Mouse (Mus musculus): Measurements from ENCODE around the gene Sh3gl1.

Gene Sh3gl1

GRCm38 (mm10) chr17:56040030-56040856, 3.8 kb upstream of the Sh3gl1 start, which contains the start of gene Chaf1a:
TSS of gene Chaf1a (plus strand) at chr17:56040439.
- DNase-seq (ENCODE audit: low spot score): peak; percentile 97

GRCm38 (mm10) chr17:56039345-56039744, 2.9 kb upstream of the Sh3gl1 start:
- no peak for DNase-seq (ENCODE audit: low spot score)

DNA sequence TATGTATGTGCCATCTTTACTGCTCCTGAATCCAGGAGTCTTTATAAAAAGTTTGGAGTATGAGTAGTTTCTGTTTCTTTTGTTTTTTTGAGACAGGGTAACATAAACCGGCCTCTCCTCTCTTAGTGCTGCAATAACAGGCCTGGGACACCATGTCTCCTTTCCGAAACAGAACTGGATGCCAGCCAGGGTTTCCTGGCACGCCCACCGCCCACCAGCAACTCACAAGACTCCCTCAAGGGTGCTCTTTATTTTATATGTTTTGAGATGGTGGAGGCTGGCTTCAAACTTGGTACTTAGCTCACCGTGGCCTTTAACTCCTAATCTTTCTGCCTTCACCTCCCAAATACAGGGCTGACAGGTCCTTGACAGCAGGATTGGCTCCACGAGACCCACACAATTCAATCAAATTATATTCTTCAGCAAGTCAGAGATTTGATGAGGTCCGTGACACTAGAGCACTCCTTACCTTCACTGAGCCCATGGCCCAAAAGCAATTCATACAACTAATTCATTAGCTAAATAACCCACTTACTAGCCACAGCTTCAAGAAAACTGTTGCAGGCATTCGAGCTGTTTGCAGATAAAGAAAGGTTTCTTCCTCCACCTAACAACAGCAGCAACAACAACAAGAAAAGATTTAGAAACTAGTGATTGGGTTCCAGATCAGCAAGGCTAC, 2.3 kb upstream of the Sh3gl1 start:
- DNase-seq (ENCODE audit: low spot score): no peak

DNA sequence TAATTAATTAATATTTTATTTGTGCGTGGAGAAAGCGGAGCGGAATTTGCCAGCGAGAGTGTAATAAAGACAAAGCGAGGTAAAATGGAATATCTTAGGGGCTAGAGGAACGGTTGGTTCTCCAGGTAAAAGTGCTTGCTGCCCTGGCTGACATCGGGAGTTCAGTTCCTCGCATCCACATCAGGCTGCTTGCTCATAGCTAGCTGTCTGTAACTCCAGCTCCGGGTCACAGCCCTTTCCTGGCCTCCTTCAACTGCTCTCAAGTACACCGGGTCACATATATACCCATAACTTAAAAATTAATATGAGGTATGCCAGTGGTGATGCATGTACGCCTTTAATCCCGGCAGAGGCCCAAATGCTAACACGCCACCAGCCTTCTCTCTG, 459 bp upstream of the Sh3gl1 start:
- no peak for DNase-seq (ENCODE audit: low spot score)

DNA sequence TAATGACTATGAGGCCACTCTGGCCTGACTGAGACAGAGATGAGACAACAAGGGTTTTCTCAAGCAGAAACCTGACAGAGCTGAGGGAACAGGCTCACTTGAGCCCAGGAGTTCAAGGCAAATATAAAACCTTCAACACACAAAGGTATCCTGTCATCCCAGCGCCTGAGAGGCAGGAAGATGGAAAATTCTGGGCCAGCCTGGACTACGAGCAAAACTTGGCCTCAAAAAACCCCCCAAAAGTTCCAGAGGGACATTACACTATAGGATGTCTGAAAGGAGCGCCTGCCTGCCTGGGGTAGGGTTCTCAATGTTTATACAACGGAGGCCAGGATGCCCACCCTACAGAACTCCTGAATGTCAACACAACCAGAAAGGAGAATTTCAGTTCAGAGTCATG, 1.2 kb downstream of the Sh3gl1 start:
- DNase-seq (ENCODE audit: low spot score): no peak

DNA sequence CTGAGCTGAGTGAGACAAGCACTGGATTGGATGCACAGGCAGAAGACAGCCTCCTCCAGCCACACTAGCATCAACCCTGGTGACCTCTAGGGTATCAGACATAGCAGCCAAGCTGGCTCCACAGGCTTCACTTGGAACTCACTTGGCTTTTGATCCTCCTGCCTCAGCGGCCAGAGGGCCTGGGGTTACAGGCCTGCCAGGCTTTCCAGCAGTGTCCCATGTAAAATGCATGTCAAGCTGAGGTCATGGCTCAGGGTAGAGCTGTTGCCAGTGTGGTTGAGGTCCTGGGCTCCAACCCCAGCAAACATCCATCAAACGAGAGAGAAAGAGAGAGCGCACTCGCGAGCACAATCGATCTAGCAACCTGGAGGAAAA, 1.7 kb downstream of the Sh3gl1 start:
- no peak for DNase-seq (ENCODE audit: low spot score)

DNA sequence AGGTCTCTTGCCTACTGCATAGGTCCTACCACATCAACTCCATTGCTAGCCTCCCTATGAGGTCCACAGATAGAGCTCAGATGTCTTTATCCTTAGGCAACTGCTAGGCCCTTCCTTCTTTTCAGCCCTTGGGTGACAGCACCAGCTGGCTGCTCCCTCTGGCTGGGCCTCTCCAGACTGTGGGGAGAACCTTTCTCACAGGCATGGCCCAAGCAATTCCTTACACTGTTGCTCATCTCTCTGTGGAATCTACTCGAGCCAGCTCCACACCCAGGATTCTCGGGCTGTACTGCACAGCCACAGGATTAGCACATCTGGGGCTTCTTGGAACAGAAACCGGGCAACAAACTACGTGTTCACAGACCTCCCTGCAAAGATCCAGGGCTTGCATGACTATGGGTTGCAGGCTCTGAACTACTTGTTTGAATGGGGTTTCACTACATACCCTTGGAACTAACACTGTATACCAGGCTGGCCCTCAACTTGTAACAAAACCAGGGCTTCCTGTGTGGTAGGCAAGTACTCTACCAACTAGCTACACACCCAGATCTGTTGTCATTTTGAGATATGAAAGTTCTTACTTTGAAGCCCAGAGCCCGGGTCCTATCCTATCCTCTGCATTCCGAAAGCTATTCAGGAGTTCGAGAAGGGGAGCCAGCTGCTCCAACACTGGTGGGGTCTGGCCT, 2.3 kb downstream of the Sh3gl1 start:
- no peak for DNase-seq (ENCODE audit: low spot score)

- DNase-seq (ENCODE audit: low spot score): no peak
These were observed 3.6 kb downstream of the Sh3gl1 start for GRCm38 (mm10) chr17:56032831-56033230.

- DNase-seq (ENCODE audit: low spot score): no peak
These were observed 4.2 kb downstream of the Sh3gl1 start for GRCm38 (mm10) chr17:56032127-56032733.

- DNase-seq (ENCODE audit: low spot score): no peak
These were observed 5.0 kb downstream of the Sh3gl1 start for GRCm38 (mm10) chr17:56031431-56031830.

DNA sequence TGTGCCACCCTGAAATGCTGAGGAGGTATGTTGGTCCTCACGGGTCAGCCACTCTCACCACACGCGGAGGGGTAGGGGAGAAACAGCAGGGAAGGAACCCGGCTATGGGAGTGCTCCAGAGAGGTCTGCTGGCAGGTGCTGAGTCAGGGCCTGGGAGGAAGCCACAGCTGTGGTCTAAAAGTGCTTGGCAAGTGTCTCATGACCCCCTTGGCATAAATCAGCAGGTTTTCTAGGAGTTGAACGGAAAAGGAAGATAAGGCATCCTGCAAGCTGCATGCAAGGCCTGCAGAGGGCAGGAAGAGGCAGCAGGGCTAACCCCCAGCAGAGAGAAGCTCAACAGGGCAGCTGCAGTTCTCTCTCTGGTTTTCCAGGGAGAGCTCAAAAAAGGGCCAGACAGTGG, 5.5 kb downstream of the Sh3gl1 start:
- DNase-seq (ENCODE audit: low spot score): no peak

- no peak for DNase-seq (ENCODE audit: low spot score)
These were observed 6.1 kb downstream of the Sh3gl1 start for GRCm38 (mm10) chr17:56030238-56030870.

DNA sequence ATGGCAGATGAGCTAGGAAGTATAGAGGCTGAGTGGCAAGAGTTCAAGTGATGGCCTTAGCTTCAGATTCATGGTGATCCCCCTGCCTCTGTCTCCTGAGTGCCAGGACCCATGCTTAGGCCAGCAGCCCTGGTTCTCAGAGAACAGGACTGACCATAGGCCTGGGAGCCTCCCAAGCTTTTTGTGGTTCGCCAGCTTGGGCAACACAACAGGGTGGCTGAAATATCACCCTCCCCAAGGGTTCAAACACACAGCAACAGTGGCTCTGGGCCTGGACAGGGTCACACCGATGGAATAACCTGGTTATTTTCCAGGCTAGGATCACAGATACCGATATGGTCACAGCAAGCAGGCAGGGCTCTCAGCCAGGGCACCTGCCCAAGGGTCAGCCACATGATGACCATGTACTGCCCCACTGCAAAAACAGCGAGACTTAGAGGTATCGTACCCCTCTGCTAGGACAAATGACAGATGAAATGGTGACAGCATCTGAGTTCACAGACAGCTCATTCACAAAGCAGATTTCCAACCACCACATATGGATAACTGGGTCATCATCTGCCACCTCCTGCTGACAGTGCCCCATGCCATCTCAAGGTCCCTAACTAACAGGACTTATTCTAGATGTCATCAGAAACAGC, 8.5 kb downstream of the Sh3gl1 start:
- no peak for DNase-seq (ENCODE audit: low spot score)

DNA sequence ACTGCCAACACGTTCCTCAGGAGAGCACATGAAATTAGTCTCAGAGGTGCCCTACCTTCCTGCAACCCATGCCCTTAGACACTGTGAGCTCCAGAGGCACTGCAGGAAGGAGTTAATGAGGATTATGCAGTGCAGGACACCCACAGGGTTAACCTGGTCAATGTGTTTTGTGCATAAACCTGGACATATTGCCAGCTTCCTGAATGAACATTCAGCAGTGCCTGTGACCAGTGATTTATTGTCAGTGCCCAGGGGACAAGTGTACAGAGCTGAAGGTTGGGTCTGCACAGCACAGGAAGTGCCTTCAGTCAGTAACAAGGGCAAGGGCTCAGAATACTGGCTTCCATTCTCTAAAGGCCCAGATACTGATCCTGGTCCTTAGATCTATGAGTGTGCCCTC, 9.6 kb downstream of the Sh3gl1 start:
- no peak for DNase-seq (ENCODE audit: low spot score)

- DNase-seq (ENCODE audit: low spot score): no peak
These were observed 10.1 kb downstream of the Sh3gl1 start for GRCm38 (mm10) chr17:56026303-56026702.

- no peak for DNase-seq (ENCODE audit: low spot score)
These were observed 11.5 kb downstream of the Sh3gl1 start for GRCm38 (mm10) chr17:56024931-56025330.

GRCm38 (mm10) chr17:56024476-56024875, 12.0 kb downstream of the Sh3gl1 start:
- DNase-seq (ENCODE audit: low spot score): no peak

- no peak for DNase-seq (ENCODE audit: low spot score)
These were observed 13.0 kb downstream of the Sh3gl1 start for GRCm38 (mm10) chr17:56023386-56023785.

- DNase-seq (ENCODE audit: low spot score): no peak
These were observed 13.5 kb downstream of the Sh3gl1 start for GRCm38 (mm10) chr17:56022989-56023290.

DNA sequence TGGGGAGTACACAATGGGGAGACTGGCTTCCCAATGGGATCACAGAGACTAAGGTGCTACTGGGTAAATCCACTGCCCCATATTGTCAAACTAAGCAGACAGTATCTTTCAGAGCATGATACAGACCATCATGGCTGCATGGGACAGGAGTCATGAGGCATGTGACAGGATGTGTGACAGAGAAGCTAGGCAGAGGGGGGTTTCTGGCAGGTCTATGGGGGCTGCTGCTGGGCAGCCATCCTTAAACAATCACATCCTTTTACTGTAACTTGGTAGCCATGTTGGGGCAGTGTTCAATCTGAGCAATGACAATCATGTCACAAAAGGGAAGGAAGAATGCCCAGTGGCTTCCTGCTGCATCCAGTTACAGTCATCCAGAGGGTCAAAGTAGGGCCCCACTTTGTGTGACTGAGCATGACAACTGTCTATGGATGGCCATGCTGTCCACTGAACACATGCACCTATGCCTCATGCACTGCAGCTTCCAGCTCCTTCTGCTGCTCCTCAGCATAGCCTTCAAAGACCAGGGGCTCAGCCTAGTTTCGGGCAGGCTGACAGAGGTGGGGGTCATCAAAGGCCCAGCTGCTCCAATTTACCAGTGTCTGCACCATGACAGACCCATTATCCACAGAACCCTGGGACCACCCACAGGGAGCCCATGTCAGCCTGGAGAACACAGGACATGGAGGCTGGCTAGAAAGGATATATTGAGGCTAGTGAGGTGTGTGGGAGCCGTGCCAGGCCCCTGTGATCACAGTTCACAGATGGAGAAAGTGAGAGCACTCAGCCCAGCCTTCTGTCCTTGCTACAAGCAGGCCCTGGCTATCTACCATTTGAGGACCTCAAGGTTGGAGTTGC, 14.1 kb downstream of the Sh3gl1 start:
- no peak for DNase-seq (ENCODE audit: low spot score)

All from c-Kit-positive CD71-positive TER-119-positive erythroid progenitor cells, embryonic 14.5 days (primary cell).